Mouse (Mus musculus): ENCODE measurements around the gene Rasa2. TPM values are rescaled to one million over a fixed set of nuclear protein-coding genes. Genes with fewer than 3 reads are reported as not detected.
"Not testable (repeated sequence)": the region's sequence is repeated elsewhere in the genome, so short reads cannot be mapped to it uniquely, and the experiment has no call there.

Gene Rasa2
- polyA plus RNA-seq (2012; rRNA removed), result 7.5 and 10.7 TPM in 2 replicates

DNA sequence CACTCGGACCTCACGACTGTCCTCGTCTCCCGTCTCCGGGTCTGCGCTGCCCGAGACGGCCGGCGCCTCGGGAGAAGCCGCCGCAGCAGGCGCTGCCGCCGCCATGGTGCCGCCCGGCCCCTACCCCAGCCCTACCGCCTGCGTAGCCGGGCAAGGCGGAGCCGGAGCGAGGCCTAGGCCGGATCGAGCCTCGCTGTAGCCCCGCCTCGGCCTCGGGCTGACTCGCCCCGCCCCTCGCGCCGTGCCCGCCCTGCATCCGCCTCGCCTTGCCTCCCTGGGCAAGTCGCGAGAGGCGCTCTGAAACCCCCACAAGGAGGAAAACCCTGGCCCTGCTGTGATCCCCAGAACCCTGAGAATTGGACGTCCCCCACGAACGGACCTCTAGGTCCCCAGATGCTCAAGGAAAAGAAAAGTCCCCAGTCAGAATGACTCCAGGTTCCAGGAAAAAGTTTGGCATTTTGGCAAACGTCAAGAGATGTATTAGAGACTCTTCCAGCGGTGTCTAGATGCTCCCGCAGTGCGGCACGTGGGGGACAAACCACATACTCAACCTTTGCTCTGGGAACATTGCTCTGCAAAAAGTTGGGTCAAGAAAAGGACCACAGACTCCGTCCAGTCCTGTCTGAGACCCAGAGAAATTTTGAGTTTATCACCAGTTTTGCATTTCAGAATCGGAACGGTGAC is at the start of gene Rasa2:
TSS of gene Rasa2 (minus strand) at position 229 of the 684 bp plus-strand sequence.
- DNase-seq (ENCODE audit: low read depth), result peak; percentile 94
- TF ChIP-seq POLR2A (IDR thresholded peaks at IDR 0.05; ENCODE audit: borderline replicate concordance, extremely low read depth, insufficient read depth, insufficient read length, poor library complexity, severe bottlenecking) (peak; percentile 100), CTCF (IDR thresholded peaks at IDR 0.05; ENCODE audit: borderline replicate concordance, extremely low read depth, insufficient read depth, insufficient read length) (no peak)

DNA sequence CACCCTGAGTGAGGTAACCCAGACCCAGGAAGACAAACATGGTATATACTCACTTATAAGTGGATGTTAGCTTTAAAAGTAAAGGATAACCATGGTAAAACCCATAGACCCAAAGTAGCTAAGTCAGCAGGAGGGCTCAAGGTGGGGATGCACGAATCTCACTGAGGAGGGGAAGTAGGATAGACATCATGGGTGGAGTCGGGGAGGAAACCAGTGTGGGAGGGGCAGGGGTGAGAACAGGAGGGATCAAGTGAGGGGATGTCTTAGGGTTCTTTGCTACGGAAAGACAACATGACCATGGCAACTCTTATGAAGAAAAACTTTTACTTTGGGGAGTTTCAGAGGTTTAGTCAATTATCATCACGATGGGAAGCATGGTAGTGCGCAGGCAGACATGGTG is 47.2 kb upstream of the Rasa2 start:
- DNase-seq (ENCODE audit: low read depth), result no peak
- TF ChIP-seq CTCF (IDR thresholded peaks at IDR 0.05; ENCODE audit: borderline replicate concordance, extremely low read depth, insufficient read depth, insufficient read length) (no peak), POLR2A (IDR thresholded peaks at IDR 0.05; ENCODE audit: borderline replicate concordance, extremely low read depth, insufficient read depth, insufficient read length, poor library complexity, severe bottlenecking) (no peak)

DNA sequence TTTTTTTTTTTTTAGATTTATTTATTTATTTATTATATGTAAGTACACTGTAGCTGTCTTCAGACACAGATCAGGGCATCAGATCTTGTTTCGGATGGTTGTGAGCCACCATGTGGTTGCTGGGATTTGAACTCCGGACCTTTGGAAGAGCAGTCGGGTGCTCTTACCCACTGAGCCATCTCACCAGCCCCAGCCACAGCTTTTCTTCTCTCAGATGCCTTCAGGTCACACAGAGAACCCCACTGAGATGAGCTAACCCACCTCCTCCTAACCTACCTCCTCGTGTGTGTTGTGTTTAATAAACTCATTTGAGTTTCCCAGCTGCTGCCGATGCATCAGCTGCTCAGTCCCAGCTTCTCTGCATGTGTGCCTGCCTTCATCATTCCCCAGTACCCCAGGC is 46.3 kb upstream of the Rasa2 start:
- not testable (repeated sequence) for DNase-seq (ENCODE audit: low read depth)

DNA sequence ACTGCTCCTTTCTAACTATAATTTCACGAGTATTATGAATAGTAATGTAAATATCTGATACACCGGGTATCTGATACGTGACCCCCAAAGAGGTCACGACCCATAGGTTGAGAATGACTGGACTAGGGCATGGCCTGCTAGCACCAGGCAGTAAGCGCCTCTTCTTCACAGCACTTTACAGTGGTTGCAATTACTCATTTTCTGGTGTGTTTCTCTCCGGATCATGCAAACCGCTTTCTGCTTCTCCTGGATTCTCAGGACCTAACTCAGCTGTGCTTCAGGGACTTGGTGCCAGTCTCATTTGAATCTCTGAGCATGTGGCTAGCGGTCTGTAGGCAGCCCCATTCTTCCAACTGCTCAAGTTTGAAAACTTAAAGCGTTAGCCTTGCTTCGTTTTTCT is 45.3 kb upstream of the Rasa2 start:
- TF ChIP-seq POLR2A (IDR thresholded peaks at IDR 0.05; ENCODE audit: borderline replicate concordance, extremely low read depth, insufficient read depth, insufficient read length, poor library complexity, severe bottlenecking) (no peak), CTCF (IDR thresholded peaks at IDR 0.05; ENCODE audit: borderline replicate concordance, extremely low read depth, insufficient read depth, insufficient read length) (no peak)
- DNase-seq (ENCODE audit: low read depth), result no peak

DNA sequence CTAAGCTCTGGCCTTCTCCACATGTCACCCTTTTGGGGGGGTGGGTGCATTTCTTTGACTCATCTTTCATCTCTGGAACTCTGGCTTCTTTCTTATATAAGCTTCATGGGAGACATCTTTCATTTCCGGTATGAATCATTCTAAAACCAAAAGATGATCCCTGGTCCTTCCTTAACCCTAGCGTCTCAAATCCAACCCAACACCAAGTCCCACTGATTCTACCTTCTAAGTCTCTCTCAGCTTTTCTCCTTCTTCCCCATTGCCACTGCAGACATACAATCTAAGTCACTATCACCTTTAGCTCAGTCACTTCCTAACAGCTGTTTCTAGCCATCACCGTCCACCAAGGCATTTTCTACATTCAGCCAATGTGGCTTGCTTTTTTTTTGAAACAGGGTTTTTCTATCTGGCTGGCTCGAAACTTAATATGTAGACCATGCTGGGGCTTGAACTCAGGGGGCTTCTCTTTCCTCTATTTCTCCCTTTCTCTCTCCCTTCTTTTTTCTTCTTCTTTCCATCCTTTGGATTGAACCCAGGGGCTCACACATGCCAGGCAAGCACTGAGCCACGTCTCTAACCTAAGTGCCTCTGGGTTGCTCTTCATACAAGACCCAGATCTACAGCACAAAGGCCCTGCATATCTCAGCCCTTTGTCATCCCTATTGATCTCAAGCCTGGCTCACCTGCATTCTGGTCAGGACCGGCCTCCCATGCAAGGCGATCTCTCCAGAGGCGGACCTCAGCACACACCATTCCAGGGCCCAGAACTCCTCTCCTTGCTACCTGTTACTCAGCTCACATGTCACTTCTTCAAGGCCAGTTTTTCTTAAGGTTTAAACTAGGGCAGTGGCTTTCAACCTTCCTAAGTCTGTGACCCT is 44.6 kb upstream of the Rasa2 start:
- TF ChIP-seq CTCF (IDR thresholded peaks at IDR 0.05; ENCODE audit: borderline replicate concordance, extremely low read depth, insufficient read depth, insufficient read length) (no peak), POLR2A (IDR thresholded peaks at IDR 0.05; ENCODE audit: borderline replicate concordance, extremely low read depth, insufficient read depth, insufficient read length, poor library complexity, severe bottlenecking) (no peak)
- no peak for DNase-seq (ENCODE audit: low read depth)

DNA sequence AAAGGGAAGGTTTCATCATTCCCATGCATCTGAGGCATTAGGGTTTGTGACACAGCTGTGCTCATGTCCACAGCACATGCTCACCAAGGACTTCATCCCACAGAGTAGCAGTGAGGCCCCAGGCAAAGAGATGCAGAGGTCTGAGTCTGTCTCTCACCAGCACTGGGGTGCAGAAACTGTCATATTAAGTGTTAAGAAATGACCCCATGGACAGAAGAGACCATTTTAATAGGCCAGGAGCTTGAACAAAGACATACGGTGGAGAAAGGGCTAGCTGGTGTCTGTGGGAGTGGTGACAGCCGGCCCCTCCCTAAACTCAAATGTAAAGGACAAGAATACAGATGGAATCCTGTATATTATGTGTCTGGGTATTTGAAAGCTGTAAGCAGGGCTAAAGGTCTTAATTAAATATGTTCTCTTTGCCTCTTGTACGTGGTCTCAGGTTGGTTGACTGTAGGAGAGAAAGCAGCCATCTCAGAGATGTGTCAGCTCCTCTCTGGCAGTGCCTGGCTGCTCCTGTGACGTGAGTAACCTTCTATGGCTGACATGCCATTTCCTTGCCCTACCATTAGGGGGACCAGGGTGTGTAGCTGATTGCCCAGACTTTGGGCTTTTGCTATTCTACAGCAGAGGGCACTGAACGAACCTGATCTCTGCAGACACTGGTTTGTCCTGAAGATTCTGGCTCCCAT is 43.8 kb upstream of the Rasa2 start:
- TF ChIP-seq CTCF (IDR thresholded peaks at IDR 0.05; ENCODE audit: borderline replicate concordance, extremely low read depth, insufficient read depth, insufficient read length) (peak; percentile 73; the same call in 1 of the 2 replicates), POLR2A (IDR thresholded peaks at IDR 0.05; ENCODE audit: borderline replicate concordance, extremely low read depth, insufficient read depth, insufficient read length, poor library complexity, severe bottlenecking) (no peak)

DNA sequence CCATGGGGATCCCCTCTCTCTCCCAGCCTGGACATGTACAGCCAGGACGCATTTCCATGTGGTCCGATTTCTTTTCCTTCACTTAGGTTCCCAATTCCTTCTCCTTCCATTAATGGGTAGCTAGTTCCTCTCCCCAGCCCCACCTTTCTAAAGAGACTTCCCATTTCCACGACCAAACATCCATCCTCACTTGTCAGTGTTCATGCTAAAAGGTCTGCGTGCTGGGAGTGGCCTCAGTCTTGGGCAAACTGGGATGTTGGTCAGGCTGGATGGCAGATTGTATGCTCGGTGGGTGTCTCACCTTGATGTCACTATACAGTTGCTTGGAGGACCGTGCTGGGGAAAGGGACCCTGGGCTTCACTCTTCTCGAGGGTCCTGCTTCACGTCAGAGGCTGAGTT is 42.9 kb upstream of the Rasa2 start:
- TF ChIP-seq CTCF (IDR thresholded peaks at IDR 0.05; ENCODE audit: borderline replicate concordance, extremely low read depth, insufficient read depth, insufficient read length) (no peak), POLR2A (IDR thresholded peaks at IDR 0.05; ENCODE audit: borderline replicate concordance, extremely low read depth, insufficient read depth, insufficient read length, poor library complexity, severe bottlenecking) (no peak)
- DNase-seq (ENCODE audit: low read depth), result no peak

More for the DNA sequence above, 43.8 kb upstream of the Rasa2 start:
- DNase-seq (ENCODE audit: low read depth), result peak; percentile 68

DNA sequence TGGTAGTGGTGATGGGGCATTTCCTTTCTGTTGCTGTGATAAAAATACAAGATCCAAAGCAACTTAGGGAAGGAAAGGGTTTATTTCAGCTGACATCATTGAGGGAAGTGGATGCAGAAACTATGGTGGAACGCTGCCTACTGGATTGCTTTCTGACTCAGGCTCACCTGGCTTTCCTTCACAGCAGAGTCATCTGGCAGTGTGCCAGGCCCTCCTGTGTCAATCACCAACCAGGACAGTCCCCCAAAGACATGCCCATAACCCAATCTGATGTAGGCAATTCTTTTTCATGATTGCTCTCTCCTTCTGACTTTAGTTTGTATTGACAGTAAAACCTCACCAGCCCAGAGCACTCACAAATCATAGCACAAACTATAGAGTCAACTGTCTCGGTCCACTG is 41.0 kb upstream of the Rasa2 start:
- no peak for TF ChIP-seq CTCF (IDR thresholded peaks at IDR 0.05; ENCODE audit: borderline replicate concordance, extremely low read depth, insufficient read depth, insufficient read length)
- no peak for TF ChIP-seq POLR2A (IDR thresholded peaks at IDR 0.05; ENCODE audit: borderline replicate concordance, extremely low read depth, insufficient read depth, insufficient read length, poor library complexity, severe bottlenecking)
- no peak for DNase-seq (ENCODE audit: low read depth)

DNA sequence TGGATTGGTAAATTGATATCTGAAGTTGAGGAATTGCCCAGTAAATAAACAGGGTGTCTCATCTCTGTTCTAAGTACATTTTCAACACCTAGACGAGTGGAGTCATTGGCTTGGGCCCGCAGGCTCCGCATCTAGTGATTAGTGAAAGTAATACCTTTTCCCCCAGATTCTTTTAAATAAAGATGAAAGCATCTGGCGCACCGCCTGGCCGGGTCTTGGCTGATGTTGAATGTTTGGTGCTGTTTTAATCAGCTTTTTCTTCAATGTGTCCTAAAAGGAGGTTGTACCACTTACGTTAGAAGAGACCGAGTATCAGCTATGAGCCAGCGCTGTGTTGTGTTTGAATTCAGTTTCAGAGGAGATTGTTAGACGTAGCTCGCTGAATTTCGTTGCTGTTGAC is 39.8 kb upstream of the Rasa2 start:
- no peak for DNase-seq (ENCODE audit: low read depth)
- no peak for TF ChIP-seq CTCF (IDR thresholded peaks at IDR 0.05; ENCODE audit: borderline replicate concordance, extremely low read depth, insufficient read depth, insufficient read length)
- no peak for TF ChIP-seq POLR2A (IDR thresholded peaks at IDR 0.05; ENCODE audit: borderline replicate concordance, extremely low read depth, insufficient read depth, insufficient read length, poor library complexity, severe bottlenecking)

DNA sequence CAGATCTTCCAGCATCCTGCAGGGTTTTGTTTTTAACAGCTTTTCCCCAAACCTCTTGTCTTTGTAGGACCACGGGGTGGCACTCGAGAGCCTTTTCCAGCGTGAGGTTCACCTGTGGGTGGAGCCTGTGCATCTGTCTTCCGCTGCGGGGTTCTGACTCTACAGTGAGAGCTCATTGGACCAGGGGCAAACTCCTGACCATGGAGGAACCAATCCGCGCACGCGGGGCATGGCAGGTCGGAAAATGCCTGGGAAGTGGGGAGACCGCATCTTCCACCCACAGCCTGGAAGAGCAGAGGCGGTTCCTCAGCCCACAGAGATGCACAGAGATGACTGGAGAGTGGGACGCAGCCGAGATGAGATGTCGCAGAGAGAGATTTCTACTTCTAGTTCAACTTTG is 38.5 kb upstream of the Rasa2 start:
- peak; percentile 92 for TF ChIP-seq CTCF (IDR thresholded peaks at IDR 0.05; ENCODE audit: borderline replicate concordance, extremely low read depth, insufficient read depth, insufficient read length)
- TF ChIP-seq POLR2A (IDR thresholded peaks at IDR 0.05; ENCODE audit: borderline replicate concordance, extremely low read depth, insufficient read depth, insufficient read length, poor library complexity, severe bottlenecking), result peak; percentile 61; the same call in 1 of the 2 replicates
- DNase-seq (ENCODE audit: low read depth), result peak; percentile 99

DNA sequence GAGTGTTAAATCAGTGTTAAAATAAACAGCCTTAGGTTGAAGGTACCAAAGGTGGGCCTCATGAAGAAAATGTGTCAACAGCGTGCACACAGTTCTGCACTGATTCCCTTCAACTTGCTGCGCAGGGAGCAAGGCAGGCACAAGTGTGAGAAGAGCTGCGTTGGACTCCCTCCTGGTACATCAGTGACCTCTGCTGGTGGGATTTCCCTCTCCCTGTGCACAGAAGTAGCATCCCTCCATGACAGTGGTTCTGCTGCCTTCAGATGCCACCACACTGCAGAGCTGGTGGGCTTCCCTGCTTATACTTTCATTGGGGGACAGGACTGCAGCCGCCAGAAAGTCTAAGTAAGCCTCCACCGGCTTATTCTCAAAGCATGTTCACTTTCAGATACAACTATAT is 37.2 kb upstream of the Rasa2 start:
- peak; percentile 80 for DNase-seq (ENCODE audit: low read depth)
- TF ChIP-seq CTCF (IDR thresholded peaks at IDR 0.05; ENCODE audit: borderline replicate concordance, extremely low read depth, insufficient read depth, insufficient read length) (peak; percentile 72), POLR2A (IDR thresholded peaks at IDR 0.05; ENCODE audit: borderline replicate concordance, extremely low read depth, insufficient read depth, insufficient read length, poor library complexity, severe bottlenecking) (no peak)

Data from brain, embryonic 14.5 days (tissue).